Mouse (Mus musculus) kidney, postnatal 14 days (tissue): Measurements from ENCODE around the gene Sncb.

Experiments
- DNase-seq: peaks from one replicate; pipeline ENCODE4 v3.0.0; 2022; ENCODE audit warnings: mixed read lengths

Sncb gene

GRCm38 (mm10) chr13:54781086-54781485 is 14.7 kb upstream of the Sncb start:
- no peak for DNase-seq

- DNase-seq: peak; percentile 46
Measured at GRCm38 (mm10) chr13:54780592-54780991, 14.2 kb upstream of the Sncb start.

- no peak for DNase-seq
Measured at GRCm38 (mm10) chr13:54767012-54767411, 617 bp upstream of the Sncb start.

GRCm38 (mm10) chr13:54765281-54766191 is 859 bp downstream of the Sncb start:
- no peak for DNase-seq

- DNase-seq: no peak
Measured at GRCm38 (mm10) chr13:54760906-54761305, 5.5 kb downstream of the Sncb start.

- DNase-seq: no peak
Measured at GRCm38 (mm10) chr13:54760164-54760795, 6.1 kb downstream of the Sncb start.

- no peak for DNase-seq
Measured at GRCm38 (mm10) chr13:54759496-54759895, 6.9 kb downstream of the Sncb start.

- DNase-seq: no peak
Measured at GRCm38 (mm10) chr13:54758756-54759470, 7.5 kb downstream of the Sncb start.

- DNase-seq: peak; percentile 87
Measured at GRCm38 (mm10) chr13:54758045-54758755, 8.2 kb downstream of the Sncb start.

GRCm38 (mm10) chr13:54757093-54757830 is 9.1 kb downstream of the Sncb start:
- no peak for DNase-seq

GRCm38 (mm10) chr13:54756156-54756712 is 10.2 kb downstream of the Sncb start:
- DNase-seq: no peak

- no peak for DNase-seq
Measured at GRCm38 (mm10) chr13:54755201-54755830, 11.1 kb downstream of the Sncb start.

GRCm38 (mm10) chr13:54754169-54755080 is 12.0 kb downstream of the Sncb start:
- no peak for DNase-seq

- no peak for DNase-seq
Measured at GRCm38 (mm10) chr13:54753733-54754132, 12.7 kb downstream of the Sncb start.

GRCm38 (mm10) chr13:54752656-54753055 is 13.7 kb downstream of the Sncb start:
- DNase-seq: no peak

- DNase-seq: peak; percentile 39
Measured at GRCm38 (mm10) chr13:54750699-54751098, 15.7 kb downstream of the Sncb start.

- DNase-seq: no peak
Measured at GRCm38 (mm10) chr13:54749864-54750411, 16.5 kb downstream of the Sncb start, which contains the start of gene Gprin1. TSS of gene Gprin1 (minus strand) at chr13:54749874.

GRCm38 (mm10) chr13:54749061-54749863 is 17.1 kb downstream of the Sncb start:
- DNase-seq: peak; percentile 60

- DNase-seq: no peak
Measured at GRCm38 (mm10) chr13:54748721-54749060, 17.7 kb downstream of the Sncb start.
